ENCODE assay signal across 24 mouse cellular contexts in genomic region chr3:152796216-152796615, GRCm38 (mm10).
DNase-seq lines count a peak whose midpoint lies in the region; ATAC-seq lines count a peak whose summit lies in the region.
"Had no signal": no experiment of that assay in that cellular context is flagged by ENCODE, and none has a peak within 500 bp of the region (broad histone marks: within the 10 kb centered on the region; RNA-seq: fewer than 3 reads in every experiment).

No protein-coding gene starts in this region.

- H3K4me3 ChIP-seq in megakaryocyte, embryonic 14.5 days (replicated peaks): peak overlapping the region; percentile 35
- H3K4me3 ChIP-seq: embryonic facial prominence, embryonic 10.5 days; embryonic facial prominence, embryonic 12.5 days; forebrain, embryonic 13.5 days; forebrain, embryonic 15.5 days had no signal

- peaks cover 27% of the 10 kb centered on the region for H3K9me3 ChIP-seq in megakaryocyte, embryonic 14.5 days
- H3K9me3 ChIP-seq: forebrain, embryonic 13.5 days; forebrain, embryonic 15.5 days; G1E had no signal

- peaks cover 21% of the 10 kb centered on the region for H3K36me3 ChIP-seq in megakaryocyte, embryonic 14.5 days (replicated peaks; ENCODE audit: low read length)
- H3K36me3 ChIP-seq: embryonic facial prominence, embryonic 12.5 days had no signal

- peaks cover 3% of the 10 kb centered on the region for H3K27me3 ChIP-seq in megakaryocyte, embryonic 14.5 days (replicated peaks)
- H3K27me3 ChIP-seq: CH12.LX; embryonic facial prominence, embryonic 12.5 days; forebrain, embryonic 13.5 days; forebrain, embryonic 15.5 days; Patski had no signal

- DNase-seq in kidney, adult 11 months: peak; percentile 16
- no peak for DNase-seq in kidney, adult 18-20 months
- DNase-seq in kidney, adult 9 months: peak; percentile 24
- DNase-seq in kidney, postnatal 25 days: no peak
- DNase-seq: adrenal gland, adult 8-10 months; adrenal gland, postnatal 14 days; adrenal gland, postnatal 36 days; B cell, adult 2 months; cerebellum, adult 11-12 months; cerebellum, adult 2 months; cerebellum, adult 9-10 months; cerebellum, postnatal 10 days; cerebellum, postnatal 25 days had no signal

- peaks cover 28% of the 10 kb centered on the region for H3K4me1 ChIP-seq in megakaryocyte, embryonic 14.5 days
- H3K4me1 ChIP-seq: embryonic facial prominence, embryonic 12.5 days; forebrain, embryonic 13.5 days; forebrain, embryonic 15.5 days had no signal

- no peak for ATAC-seq in megakaryocyte, adult 5-6 weeks (ENCODE audit: poor library complexity, severe bottlenecking)
- ATAC-seq: activated CD4-positive, CD25-positive, alpha-beta regulatory T cell, adult 4 months; CD4-positive, CD25-positive, alpha-beta regulatory T cell, adult 4 months; forebrain, embryonic 13.5 days; forebrain, embryonic 15.5 days; Patski had no signal

Comparison
In these comparisons a context has a peak if more than half of its experiments do, and no peak if none do; other contexts are left out.
1. DNase-seq: peak in kidney, adult 11 months (single experiment) and kidney, adult 9 months (single experiment); none in kidney, adult 18-20 months (single experiment) and kidney, postnatal 25 days (0 of 2).